Mouse (Mus musculus): ENCODE data around the gene Vps26c. TPM values are rescaled to one million over a fixed set of nuclear protein-coding genes. Genes with fewer than 3 reads are reported as not detected.

The Vps26c gene
- polyA plus RNA-seq, 1 experiment from 2014 or later = 72.4 TPM

DNA sequence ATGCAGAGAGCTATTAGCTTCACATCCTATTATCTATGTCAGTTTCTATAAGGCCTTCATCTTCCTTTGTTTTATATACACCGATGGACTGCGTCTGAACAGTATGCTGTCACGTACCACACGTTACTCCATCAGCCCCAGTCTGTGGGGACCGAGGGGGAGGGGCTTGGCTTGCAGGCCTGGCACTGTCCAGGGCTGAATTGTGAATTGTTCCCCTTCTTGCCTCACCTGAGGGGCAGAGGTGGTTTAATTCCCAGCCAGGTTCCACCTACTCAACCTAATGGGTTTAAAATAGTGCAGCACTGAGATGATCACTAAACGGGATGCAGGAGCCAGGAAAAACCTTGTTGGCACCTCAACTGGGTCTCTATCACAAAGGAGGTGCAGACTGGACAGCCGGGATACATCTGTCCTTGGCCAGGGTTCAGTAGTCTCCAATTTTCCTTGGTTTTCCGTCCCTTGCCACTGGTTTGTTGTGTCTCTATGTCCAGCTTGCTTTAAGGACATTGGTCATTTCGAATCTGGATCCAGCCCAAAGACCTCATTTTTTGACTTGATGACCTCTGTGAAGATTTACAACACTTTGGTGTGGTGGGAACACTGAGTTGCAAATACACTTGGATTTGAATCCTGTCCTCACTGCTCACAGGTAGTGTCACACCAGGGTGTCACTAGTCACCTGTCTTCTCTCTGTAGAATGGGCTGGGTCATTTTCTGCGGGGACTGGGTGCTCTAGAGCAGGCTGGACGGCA, 40.4 kb upstream of the Vps26c start:
- no peaks in the 10 kb centered on the region for H3K27me3 ChIP-seq
- no peaks in the 10 kb centered on the region for H3K9me3 ChIP-seq
- H3K4me2 ChIP-seq (replicated peaks) = no peak overlapping the region
- no peak overlapping the region for H3K27ac ChIP-seq
- no peak overlapping the region for H3K4me3 ChIP-seq (replicated peaks)
- no peak for ATAC-seq
- no peak overlapping the region for H3K9ac ChIP-seq (replicated peaks)
- no peaks in the 10 kb centered on the region for H3K36me3 ChIP-seq
- peaks cover 10% of the 10 kb centered on the region for H3K4me1 ChIP-seq (replicated peaks)
- WGBS = 84% methylated on average over 11 of the region's 11 CpGs

- no peak overlapping the region for H3K27ac ChIP-seq
- H3K9me3 ChIP-seq = no peaks in the 10 kb centered on the region
- H3K27me3 ChIP-seq = no peaks in the 10 kb centered on the region
- H3K4me2 ChIP-seq (replicated peaks) = no peak overlapping the region
- ATAC-seq = no peak
- WGBS = 76% methylated on average over 8 of the region's 8 CpGs
- H3K36me3 ChIP-seq = no peaks in the 10 kb centered on the region
- H3K9ac ChIP-seq (replicated peaks) = no peak overlapping the region
- H3K4me3 ChIP-seq (replicated peaks) = no peak overlapping the region
- H3K4me1 ChIP-seq (replicated peaks) = 0 out of 2 replicates have a peak, but pooled peaks cover 3% of the 10 kb centered on the region
Measured at GRCm38 (mm10) chr16:94566124-94566523, 39.5 kb upstream of the Vps26c start.

DNA sequence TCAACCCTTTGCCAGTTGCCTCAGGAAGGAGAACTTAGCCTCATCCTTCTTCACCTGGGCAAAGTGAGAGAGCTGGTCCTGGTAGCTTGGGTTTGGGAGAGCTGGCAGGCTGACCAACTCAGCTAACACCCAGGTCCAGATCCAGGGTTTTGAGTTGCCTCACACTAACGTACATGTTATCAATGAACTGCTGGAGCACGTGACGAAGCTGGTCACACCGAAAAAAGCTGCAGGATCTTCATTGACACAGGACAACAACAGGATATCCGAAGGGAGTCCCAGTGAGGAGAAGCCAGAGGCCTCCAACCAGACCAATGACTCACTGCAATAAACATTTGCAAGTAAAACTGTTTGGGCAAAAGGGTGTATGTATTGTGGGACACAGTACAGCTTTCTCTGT, 34.0 kb upstream of the Vps26c start:
- Histone ChIP-seq H3K9ac (replicated peaks) (no peak overlapping the region), H3K9me3 (no peaks in the 10 kb centered on the region), H3K27ac (no peak overlapping the region), H3K36me3 (no peaks in the 10 kb centered on the region), H3K27me3 (no peaks in the 10 kb centered on the region), H3K4me2 (replicated peaks) (no peak overlapping the region), H3K4me1 (replicated peaks) (no peaks in the 10 kb centered on the region), H3K4me3 (replicated peaks) (no peak overlapping the region)
- WGBS = 81% methylated on average over 5 of the region's 5 CpGs
- no peak for ATAC-seq

DNA sequence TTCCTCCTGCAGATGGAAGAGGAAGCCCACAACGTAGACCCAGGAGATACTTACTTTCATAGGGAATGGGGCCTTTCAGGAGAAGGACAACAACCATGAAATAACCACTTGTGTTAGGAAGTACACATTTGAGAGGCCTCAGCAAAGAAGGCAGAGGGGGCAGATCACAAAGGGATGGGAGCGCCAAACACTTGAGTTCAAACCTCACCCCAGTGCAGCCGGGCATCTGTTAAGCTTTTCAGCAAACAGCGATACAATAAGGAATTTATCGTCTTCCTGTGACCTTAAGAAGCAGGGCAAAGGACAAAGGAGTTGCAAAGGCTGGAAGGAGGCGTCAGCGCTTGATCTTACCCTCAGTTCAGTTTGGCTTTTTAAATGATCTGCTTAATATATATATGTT, 33.2 kb upstream of the Vps26c start:
- Histone ChIP-seq H3K9ac (replicated peaks) (no peak overlapping the region), H3K9me3 (no peaks in the 10 kb centered on the region), H3K36me3 (no peaks in the 10 kb centered on the region), H3K27me3 (no peaks in the 10 kb centered on the region), H3K4me2 (replicated peaks) (no peak overlapping the region), H3K4me3 (replicated peaks) (no peak overlapping the region), H3K4me1 (replicated peaks) (no peaks in the 10 kb centered on the region), H3K27ac (no peak overlapping the region)
- 67% methylated on average over 7 of the region's 7 CpGs for WGBS
- no peak for ATAC-seq

- Histone ChIP-seq H3K27me3 (no peaks in the 10 kb centered on the region), H3K27ac (no peak overlapping the region), H3K4me3 (replicated peaks) (no peak overlapping the region), H3K9ac (replicated peaks) (no peak overlapping the region), H3K9me3 (no peaks in the 10 kb centered on the region), H3K4me1 (replicated peaks) (no peaks in the 10 kb centered on the region), H3K4me2 (replicated peaks) (no peak overlapping the region), H3K36me3 (no peaks in the 10 kb centered on the region)
- no peak for ATAC-seq
- WGBS = 73% methylated on average over 7 of the region's 7 CpGs
Measured at GRCm38 (mm10) chr16:94559282-94559681, 32.7 kb upstream of the Vps26c start.

GRCm38 (mm10) chr16:94556228-94556627, 29.6 kb upstream of the Vps26c start:
- Histone ChIP-seq H3K9ac (replicated peaks) (no peak overlapping the region), H3K4me3 (replicated peaks) (no peak overlapping the region), H3K27ac (no peak overlapping the region), H3K4me2 (replicated peaks) (no peak overlapping the region), H3K36me3 (no peaks in the 10 kb centered on the region), H3K4me1 (replicated peaks) (no peaks in the 10 kb centered on the region), H3K27me3 (no peaks in the 10 kb centered on the region), H3K9me3 (no peaks in the 10 kb centered on the region)
- ATAC-seq = no peak
- 84% methylated on average over 5 of the region's 5 CpGs for WGBS

DNA sequence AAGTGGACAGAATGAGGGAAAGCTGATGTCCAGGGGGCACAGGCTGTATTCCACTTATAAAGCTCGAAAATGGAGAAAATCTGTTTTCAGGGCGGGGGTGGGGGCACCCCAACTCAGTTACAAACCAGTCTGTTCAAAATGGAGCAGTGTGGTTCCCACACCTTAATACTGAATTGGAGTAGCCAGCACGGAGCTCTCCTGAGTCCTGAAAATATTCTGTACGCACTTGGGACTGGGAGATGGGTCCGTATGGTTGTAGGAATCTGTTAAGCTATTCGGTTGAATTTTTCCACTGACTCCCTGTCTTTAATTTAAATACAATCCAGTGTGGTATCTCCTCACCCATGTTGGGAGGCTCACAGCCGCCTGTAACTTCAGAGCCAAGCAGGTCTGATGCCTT, 28.7 kb upstream of the Vps26c start:
- 92% methylated on average over 7 of the region's 7 CpGs for WGBS
- ATAC-seq = no peak

GRCm38 (mm10) chr16:94551934-94552333, 25.3 kb upstream of the Vps26c start:
- no peak overlapping the region for H3K27ac ChIP-seq
- no peaks in the 10 kb centered on the region for H3K27me3 ChIP-seq
- H3K9me3 ChIP-seq = no peaks in the 10 kb centered on the region
- H3K4me2 ChIP-seq (replicated peaks) = no peak overlapping the region
- no peak overlapping the region for H3K9ac ChIP-seq (replicated peaks)
- H3K36me3 ChIP-seq = no peaks in the 10 kb centered on the region
- no peak overlapping the region for H3K4me3 ChIP-seq (replicated peaks)
- H3K4me1 ChIP-seq (replicated peaks) = no peaks in the 10 kb centered on the region
- ATAC-seq = no peak

More for the DNA sequence above, 28.7 kb upstream of the Vps26c start:
- no peak overlapping the region for H3K27ac ChIP-seq
- H3K9me3 ChIP-seq = no peaks in the 10 kb centered on the region
- H3K4me2 ChIP-seq (replicated peaks) = no peak overlapping the region
- no peak overlapping the region for H3K4me3 ChIP-seq (replicated peaks)
- no peak overlapping the region for H3K9ac ChIP-seq (replicated peaks)
- no peaks in the 10 kb centered on the region for H3K36me3 ChIP-seq
- H3K27me3 ChIP-seq = no peaks in the 10 kb centered on the region
- no peaks in the 10 kb centered on the region for H3K4me1 ChIP-seq (replicated peaks)

DNA sequence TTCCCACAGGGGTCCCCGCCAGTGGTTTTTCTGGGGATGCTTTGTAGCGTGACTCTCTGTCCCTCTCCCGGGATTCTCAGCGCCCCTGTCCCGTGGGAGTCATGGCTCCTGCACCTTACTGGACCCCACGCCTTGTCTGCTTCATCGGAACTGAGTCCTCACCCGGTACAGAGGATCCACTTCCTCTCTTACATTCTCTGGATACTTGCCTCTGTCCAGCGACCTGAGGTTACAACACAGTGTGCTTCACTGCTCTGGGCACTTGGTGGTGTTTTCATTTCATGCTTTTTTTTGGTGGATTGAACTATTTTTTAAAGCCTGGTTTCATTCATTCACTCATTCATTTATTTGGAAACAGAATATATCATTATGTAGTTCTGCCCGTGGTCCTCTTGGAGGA, 23.2 kb upstream of the Vps26c start:
- Histone ChIP-seq H3K9me3 (no peaks in the 10 kb centered on the region), H3K9ac (replicated peaks) (no peak overlapping the region), H3K36me3 (no peaks in the 10 kb centered on the region), H3K4me2 (replicated peaks) (no peak overlapping the region), H3K27ac (no peak overlapping the region), H3K4me3 (replicated peaks) (no peak overlapping the region), H3K4me1 (replicated peaks) (no peaks in the 10 kb centered on the region), H3K27me3 (no peaks in the 10 kb centered on the region)
- no peak for ATAC-seq
- 79% methylated on average over 10 of the region's 10 CpGs for WGBS

DNA sequence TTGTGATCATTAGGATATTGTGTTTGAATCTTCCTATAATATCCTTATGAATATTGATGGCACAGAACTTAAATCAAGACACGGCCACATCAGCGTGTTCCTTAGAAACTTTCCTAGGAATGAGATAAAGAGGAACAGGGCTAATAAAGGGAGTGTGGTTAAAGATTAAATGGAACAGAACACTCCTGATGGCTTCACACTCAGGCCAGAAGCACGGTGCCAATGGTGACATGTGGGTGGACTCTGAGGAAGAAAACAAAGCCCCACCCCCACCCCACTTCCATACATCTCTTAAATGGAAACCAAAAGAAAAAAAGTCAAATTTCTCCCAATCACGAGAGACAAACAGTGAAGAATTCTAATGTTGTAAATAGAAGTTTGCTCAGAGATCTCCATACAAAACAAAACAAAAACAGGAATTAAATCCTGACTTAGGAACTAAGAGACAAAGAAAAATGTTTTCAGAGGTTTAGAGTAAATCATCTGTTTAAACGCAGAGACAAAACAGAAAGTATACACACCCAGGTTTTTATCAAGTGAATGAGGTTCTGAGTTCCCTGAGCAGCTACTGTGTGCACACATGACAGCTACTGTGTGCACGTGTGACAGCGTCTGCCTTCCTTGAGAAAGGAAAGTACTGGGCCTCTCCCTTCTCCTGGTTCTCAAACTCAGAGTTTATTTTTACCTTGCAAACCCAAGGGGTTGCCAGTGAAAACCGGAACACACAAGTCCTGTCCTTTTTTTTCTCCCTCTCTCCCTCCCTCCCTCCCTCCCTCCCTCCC, 19.3 kb upstream of the Vps26c start:
- H3K9me3 ChIP-seq = no peaks in the 10 kb centered on the region
- WGBS = 68% methylated on average over 8 of the region's 8 CpGs
- no peak for ATAC-seq
- H3K4me1 ChIP-seq (replicated peaks) = no peaks in the 10 kb centered on the region
- H3K36me3 ChIP-seq = no peaks in the 10 kb centered on the region
- no peak overlapping the region for H3K4me3 ChIP-seq (replicated peaks)
- no peaks in the 10 kb centered on the region for H3K27me3 ChIP-seq
- H3K27ac ChIP-seq = no peak overlapping the region
- H3K9ac ChIP-seq (replicated peaks) = no peak overlapping the region
- H3K4me2 ChIP-seq (replicated peaks) = no peak overlapping the region

DNA sequence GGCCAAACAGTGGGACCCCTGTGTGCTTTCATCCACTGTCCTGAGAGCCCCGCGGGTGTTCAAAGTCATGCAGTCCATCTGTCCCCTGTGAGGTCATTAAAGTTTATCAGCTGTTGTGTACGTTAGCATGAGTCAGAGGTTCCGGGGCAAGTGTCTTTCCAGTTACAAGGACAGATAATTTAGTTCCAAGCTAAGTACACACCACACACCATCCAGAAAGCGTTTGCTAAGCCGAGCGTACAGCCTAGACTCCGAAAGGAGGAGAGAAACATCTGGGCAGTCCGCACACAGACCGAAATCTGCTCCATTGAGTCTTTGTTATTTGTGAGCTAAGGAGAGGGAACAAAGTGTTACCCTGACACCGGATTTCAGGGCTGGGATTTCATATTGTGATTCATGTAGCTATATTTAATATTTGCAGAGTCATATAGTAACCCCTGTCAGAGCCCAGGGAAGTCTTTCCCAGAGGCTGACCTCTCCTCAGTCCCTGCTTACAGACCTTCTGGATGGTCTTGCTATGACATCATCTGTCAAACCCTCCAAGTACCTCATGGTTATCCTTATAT, 18.0 kb upstream of the Vps26c start:
- 68% methylated on average over 11 of the region's 11 CpGs for WGBS
- ATAC-seq = no peak

DNA sequence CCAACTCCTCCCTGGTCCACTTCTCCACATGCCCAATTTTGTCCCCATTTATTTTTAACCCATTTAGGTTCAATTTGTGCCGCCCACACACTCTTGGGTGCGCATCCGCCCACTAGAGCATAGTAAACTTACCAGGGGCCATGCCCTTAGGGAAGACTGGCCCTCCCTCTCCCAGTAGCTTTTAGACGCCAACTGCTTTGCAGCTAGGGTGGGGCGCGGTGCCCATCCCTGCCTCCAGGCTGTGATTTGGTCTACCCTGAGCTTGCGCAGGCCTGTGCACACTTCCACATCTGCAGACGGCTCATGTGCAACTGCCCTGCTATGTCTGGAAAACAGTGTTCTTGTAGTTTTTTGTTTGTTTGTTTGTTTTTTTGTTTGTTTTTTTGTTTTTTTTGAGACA, 16.3 kb upstream of the Vps26c start:
- Histone ChIP-seq H3K27ac (no peak overlapping the region), H3K4me2 (replicated peaks) (no peak overlapping the region), H3K9me3 (no peaks in the 10 kb centered on the region), H3K4me3 (replicated peaks) (no peak overlapping the region), H3K36me3 (no peaks in the 10 kb centered on the region), H3K4me1 (replicated peaks) (no peaks in the 10 kb centered on the region), H3K9ac (replicated peaks) (no peak overlapping the region), H3K27me3 (no peaks in the 10 kb centered on the region)
- 90% methylated on average over 8 of the region's 8 CpGs for WGBS
- ATAC-seq = no peak

More for the DNA sequence above, 18.0 kb upstream of the Vps26c start:
- Histone ChIP-seq H3K36me3 (no peaks in the 10 kb centered on the region), H3K27ac (no peak overlapping the region), H3K4me1 (replicated peaks) (no peaks in the 10 kb centered on the region), H3K4me3 (replicated peaks) (no peak overlapping the region), H3K27me3 (no peaks in the 10 kb centered on the region), H3K9ac (replicated peaks) (no peak overlapping the region), H3K4me2 (replicated peaks) (no peak overlapping the region), H3K9me3 (no peaks in the 10 kb centered on the region)

Data from midbrain, embryonic 13.5 days (tissue).